Mouse (Mus musculus) hematopoietic stem cell, adult 5-6 weeks (primary cell): ENCODE data around the gene Med17. TPM values are rescaled to one million over a fixed set of nuclear protein-coding genes. Genes with fewer than 3 reads are reported as not detected.
A peak's percentile ranks its signal among the peaks of the same experiment; 100 is the strongest.

Experiments
- ATAC-seq, 2 experiments: fragments of 125-278 bp in 1 of 2; replicated peaks in 1 of 2; 2 replicates each; pipeline ENCODE4 v1.8.0; 2016 to 2017; ENCODE audit warnings: inconsistent platforms in 2 of 2, mild to moderate bottlenecking in 2 of 2, moderate number of reproducible peaks in 2 of 2, low read depth in 1 of 2, moderate TSS enrichment in 1 of 2; ENCODE audit not compliant: low FRiP score in 2 of 2, poor library complexity in 2 of 2, severe bottlenecking in 2 of 2, insufficient read depth in 1 of 2, low TSS enrichment in 1 of 2
- total RNA-seq: library from RNA; stranded (forward); fragments of 172-1452, 232-1000 nt; gene quantifications from 2 replicates; pipeline ENCODE4 v1.2.3, GENCODE M21; 2017

The Med17 gene
- total RNA-seq, 1 experiment from 2014 or later = 29.4 TPM

DNA sequence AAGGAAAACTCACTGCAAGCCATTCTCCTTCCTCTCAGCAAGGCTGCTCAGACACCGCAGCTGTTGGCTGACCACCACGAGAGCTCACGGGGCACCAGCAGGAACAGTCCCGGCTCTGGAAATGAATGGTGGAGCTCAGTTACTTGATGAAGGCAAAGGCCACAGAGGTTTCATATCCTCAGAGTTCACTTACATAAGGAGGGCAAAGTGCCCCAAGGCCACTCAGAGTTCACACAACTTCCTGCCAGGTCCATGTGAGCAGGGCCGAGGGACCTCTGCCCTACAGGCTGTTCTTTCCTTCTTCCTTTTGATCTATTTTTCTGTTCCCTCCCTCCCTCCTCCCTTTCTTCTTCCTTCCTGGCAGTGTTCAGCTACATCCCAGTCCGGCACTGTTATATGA is 21.7 kb upstream of the Med17 start:
- peak; percentile 26 to 29 for ATAC-seq

DNA sequence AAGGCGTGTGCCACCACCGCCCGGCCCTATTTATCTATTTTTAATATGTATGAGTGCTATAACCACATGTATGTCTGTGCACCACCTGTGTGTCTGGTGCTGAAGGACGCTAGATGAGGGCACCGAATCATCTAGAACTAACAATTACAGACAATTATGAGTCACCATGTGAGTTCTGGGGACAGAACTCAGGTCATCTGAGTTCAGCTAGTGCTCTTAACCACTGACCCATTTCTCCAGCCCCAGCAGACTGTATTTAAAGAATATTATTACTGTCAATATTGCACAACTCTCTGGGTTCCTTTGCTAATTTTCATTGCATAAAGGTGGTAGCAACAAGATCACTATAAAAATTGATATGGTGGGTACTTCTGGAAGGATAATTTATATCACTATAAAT is 20.3 kb upstream of the Med17 start:
- ATAC-seq = no peak

DNA sequence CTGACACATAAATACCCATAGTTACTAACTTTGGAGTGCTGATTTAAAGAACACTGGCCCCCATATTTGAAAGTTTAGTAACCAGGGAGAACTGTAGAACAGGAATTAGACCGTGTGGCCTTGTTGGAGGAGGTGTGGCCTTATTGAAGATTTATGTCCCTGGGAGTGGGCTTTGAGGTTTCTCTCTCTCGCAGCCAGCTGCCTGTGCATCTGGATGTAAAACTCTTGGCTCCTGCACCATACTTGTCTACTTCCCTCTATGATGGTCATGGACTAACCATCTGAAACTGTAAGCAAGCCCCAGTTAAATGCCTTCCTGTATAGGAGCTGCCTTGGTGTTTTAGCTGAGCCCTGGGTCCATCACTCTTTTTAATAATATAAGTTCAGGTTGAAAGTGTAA is 18.7 kb upstream of the Med17 start:
- ATAC-seq = peak; percentile 84 to 95

DNA sequence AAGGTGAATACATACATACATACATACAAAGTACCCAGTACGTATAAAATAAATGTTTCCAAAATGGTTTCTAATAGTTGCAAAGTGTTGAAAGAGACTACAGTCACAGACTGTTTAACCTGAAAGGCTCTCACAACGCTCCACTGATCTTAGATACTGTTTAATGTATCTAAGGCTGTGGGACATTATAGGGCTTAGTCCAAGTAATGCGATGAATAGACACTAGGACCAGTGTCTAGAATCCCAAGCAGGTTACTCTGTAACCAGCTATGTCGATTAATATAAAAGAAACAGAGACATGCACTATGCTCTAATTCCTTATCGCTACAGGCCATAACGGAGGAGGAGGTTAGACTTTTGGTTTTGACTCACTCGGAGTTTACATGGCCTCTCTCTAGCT is 17.4 kb upstream of the Med17 start:
- ATAC-seq = no peak

DNA sequence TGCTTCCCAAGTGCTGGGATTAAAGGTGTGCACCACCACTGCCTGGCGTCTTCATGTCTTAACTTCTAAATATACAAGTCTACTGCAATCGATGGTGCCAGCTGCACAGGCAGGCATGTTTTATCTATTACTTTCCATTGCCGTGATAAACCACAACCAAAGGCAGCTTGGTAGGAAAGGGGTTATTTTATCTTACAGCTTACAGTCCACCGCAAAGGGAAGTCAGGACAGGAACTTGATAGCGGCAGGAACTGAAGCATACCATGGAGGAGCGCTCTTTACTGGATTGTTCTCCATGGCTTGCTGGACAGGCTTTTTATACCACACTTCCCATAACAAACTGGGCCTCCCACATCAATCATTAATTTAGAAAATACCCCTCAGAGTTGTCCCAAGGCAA is 9.5 kb upstream of the Med17 start:
- ATAC-seq = peak; percentile 97 to 99

DNA sequence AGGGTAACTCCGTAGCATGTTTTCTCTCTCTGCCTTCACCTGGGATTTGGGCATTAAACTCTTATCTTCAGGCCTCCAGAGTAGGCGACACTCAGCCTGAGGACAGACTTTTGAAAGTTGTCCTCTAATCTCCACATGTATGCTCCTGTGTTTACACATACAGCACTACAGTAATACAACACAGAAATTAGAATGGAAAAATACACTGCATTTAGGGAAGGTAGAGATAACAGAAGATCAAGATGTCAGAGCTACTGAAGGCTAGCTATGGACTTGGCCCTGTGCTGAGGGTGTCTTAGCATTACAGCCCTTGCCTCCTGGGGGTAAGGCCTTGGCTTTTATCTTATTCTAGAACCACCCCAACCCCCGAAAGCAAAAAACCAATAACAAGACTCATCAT is 8.7 kb upstream of the Med17 start:
- ATAC-seq = no peak

DNA sequence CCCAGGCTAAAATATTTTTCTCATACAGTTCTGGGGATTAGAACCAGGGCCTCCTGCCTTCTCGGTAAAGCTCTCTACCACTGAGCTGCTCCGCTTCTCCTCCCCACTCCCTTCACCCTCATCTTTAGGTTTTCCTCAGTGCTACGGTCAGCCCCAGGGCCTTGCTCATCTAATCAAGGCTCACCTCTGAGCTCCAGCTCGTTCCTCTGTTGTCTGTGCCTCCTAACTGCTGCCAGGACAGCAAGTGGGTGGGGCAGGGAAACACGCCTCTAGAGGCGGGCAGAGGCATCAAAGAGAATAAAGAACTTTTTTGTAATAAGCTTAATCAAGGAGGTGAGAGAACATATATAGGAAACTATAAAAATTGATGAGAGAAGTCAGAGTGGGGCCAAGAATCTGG is 8.1 kb upstream of the Med17 start:
- no peak for ATAC-seq

DNA sequence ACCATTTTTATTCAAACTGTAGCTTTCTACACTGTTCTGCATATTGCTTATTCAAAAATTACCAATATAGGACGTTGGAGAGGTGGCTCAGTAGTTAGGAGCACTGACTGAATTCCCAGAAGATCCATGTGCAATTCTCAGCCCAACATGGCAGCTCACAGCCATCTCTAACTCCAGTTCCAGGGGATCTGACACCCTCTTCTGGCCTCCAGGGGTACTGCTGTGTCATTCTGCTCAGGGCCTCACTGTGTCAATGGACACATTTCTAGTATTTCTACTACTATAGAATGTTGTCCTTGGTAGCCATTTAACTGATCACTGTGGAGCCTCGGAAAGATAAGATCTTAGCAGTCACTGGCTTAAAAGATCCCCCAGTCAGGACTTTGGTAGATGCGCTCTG is 5.7 kb upstream of the Med17 start:
- ATAC-seq = no peak

DNA sequence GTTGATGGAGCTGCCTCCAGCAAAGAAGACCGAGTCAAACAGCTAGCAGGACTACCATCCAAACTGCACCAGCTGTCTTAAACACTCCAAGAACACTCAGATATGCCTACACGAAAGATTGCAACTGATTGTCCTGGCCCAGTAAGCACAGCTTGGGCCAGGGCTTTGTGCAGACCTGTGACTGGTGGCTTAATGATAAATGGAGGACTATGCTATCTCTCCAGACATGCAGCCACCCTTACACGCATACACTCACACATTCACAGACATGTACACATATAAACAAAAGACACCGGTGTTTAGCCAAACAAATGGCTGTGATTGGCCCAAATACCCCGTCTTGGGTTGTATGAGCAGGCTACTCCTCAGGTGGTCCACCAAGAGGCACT is 754 bp upstream of the Med17 start:
- peak in 1 of 2 experiments; percentile 6; a peak in 1 of 4 replicates for ATAC-seq

DNA sequence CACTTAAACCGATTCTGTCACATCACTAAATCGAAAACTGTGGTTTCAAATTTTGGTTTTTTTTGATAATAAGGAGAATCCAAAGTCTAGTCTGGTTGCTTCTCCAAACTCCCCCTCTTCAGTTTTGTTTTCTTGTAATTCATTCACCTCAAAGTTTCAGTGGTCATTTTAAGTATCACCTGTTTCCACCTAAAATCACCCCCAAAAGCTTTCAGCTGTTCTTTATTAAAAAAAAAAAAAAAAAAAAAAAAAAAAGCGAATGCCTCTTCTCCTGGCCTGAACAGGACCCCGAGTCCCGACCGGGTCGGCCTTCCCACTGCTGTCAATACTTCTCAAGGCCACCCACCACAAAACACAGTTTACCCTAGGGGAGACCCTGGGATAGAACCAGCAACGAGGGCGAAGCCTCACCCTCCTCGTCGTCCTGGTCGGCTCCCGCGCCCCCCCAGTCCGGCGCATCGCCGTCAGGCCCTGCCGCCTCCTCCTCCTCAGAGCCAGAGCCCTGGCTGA is 537 bp downstream of the Med17 start:
- ATAC-seq = no peak

DNA sequence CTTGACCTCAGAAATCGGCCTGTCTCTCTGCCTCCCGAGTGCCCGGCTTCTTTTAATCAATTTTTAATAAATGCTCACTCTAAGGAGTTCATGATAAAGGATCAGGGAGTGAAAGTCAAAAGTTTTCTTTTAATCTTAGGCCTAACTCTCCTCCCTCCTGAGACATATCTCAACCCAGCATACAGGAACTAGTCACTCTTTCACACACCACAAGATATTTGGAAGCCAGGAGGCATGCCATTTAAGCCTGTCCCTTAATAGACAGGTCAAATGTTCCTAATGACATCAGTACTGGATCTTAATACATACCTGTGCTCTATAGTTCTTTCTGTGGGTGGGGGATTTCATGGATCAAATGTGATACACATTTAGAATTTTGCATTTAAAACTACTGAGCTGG is 1.4 kb downstream of the Med17 start:
- ATAC-seq = no peak

DNA sequence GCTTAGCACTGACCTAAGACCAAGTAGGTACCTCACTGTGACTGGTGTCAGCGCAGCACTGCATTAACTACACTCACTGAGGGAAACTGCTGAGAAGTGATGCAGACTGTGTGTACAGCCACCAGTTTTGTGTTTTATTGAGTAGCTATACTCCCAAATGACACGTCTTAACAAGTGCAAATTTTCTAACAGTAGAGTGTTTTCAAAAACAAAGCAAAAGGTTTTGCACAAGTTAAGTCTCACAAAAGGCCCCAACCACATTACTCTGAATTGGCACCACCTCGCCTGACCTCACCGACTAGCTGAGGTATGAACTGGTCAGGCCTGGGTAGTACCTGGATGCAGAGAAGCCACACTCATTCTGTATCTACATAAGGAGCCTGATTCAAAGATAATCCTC is 2.9 kb downstream of the Med17 start:
- no peak for ATAC-seq

DNA sequence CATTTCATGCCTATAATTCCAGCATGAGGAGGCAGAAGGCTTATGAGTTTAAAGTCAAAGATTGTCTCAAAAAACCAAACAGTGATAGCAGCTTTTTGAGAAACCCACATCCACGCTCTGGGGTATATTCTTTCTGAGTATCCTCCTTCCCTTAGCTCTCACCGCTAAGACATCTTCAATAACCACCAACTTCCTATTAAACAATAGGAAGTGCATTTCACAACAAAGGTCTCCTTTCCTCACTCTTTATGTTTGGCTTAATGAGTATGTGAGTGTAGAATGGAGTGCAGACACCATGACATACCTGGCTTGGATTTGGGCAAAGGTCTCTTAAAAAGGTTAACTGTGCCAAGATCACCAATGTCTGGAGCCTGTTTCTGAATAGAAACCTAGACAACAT is 5.8 kb downstream of the Med17 start:
- ATAC-seq = peak in 1 of 2 experiments; percentile 36; a peak in 1 of 4 replicates

DNA sequence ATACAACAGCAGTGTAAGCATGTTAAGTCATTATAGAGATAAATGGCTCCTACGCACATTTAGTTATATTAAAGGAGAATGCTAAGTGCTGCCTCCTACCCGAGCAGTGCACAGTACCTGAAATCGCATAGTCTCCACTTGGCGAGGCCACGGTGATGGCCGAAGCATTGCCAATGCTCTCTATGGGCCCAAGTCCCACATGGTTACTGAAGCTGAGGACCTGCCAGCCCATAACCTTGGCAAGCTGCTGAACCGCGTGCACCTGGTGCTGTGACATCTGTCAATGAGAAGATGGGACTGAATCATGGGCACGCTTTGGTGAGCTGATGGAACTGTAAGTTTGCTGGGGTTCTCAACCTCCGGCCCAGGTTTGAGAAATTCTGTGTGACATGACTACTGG is 16.2 kb downstream of the Med17 start:
- no peak for ATAC-seq

DNA sequence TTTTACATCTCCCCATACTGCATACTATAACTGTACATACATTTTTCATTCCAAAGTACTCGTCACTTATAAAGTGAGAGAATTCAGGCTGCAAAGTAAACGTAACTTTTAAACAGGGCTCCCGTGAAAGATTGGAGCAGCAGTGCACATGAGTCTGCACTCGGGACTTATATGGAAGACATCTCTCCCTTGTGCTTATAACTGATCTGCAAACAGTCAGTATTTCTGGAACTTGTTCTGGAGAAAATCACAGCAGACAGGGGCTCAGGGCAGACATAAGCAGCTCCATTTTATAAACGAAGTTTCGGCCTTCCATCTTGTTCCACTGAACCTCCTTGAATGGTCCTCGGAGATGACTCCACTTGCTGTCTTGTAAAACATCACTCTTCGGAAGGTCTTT is 17.8 kb downstream of the Med17 start:
- no peak for ATAC-seq

DNA sequence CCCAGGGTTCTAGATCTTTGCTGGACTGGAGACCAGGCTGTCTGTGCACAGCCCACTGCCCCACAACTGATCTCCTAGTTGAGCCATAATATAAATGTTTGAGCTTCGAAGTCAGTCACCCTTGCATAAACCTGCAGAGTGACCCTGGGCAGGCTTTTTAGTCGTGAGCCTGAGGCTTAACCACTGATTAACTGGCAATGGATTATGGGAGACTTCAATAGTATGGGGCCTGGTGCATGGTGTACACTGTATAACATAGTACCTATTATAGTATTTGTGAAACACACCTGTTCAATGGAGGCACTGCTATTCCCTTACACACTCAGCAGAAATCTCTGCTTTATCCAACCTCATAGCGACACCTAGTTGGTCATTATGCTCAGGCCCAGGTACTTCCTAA is 23.5 kb downstream of the Med17 start:
- no peak for ATAC-seq

DNA sequence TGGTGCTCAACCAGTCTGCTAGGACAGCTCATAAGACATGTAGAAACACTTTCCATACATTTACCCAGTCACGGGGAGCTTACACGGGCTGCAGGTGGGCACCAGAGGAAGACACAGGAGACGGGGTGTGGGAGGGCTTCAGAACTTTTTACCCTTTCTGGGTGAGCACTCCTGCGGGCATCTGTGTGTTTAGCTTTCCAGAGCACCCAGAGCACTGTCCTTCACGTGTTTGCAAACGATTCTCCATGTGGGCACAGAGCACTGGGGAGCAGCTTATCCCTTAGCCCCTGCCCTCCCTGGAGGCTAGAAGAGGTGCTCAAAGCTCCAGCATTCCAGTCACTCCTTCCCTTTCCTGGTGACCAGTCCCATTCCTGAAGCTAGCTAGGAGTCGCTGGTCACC is 25.2 kb downstream of the Med17 start:
- no peak for ATAC-seq

DNA sequence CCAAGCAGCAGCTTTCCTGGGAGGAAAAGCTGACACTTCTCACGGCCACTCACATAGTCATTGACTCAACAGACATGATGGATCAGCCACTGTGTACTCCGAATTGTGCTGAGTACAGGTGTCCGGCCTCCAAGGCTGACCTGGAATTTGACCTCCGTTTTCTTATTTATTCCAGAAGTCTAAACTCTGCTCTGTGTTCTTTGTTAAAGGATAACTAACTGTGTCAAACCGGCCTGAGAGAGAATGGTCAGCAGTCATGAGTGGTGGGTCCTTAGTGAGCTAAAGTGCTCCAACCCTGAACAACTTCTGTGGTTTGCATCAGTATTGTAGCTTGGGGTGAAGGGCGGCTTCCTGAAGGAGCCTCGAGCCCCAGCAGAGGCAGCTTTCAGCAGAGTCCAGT is 27.5 kb downstream of the Med17 start:
- ATAC-seq = no peak

DNA sequence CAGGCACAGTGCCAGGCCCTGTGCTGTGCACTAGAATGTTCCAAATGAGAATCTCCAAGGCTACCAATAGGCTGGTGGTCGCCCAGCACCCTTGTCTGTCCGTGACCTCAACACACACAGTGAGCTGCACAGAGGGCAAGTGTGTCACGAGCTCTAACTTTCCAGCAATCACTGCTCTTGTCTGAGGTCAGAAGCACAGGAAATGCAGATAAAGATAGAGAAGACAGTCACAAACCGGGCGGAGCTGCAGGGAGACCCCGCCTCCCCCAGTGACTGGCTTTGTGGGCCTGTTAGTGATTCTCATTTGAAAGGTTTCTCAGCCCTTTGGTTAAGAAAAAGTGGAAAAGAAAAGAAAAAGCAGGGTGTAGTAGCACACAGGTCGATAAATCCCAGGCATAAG is 29.4 kb downstream of the Med17 start:
- ATAC-seq = no peak
